Mouse (Mus musculus) thymus, postnatal 25 days (tissue): ENCODE data around the gene Braf.
"Not testable (repeated sequence)": the region's sequence is repeated elsewhere in the genome, so short reads cannot be mapped to it uniquely, and the experiment has no call there.

Experiments used
- DNase-seq: peaks from one replicate; pipeline ENCODE4 v3.0.0; 2022

The Braf gene

DNA sequence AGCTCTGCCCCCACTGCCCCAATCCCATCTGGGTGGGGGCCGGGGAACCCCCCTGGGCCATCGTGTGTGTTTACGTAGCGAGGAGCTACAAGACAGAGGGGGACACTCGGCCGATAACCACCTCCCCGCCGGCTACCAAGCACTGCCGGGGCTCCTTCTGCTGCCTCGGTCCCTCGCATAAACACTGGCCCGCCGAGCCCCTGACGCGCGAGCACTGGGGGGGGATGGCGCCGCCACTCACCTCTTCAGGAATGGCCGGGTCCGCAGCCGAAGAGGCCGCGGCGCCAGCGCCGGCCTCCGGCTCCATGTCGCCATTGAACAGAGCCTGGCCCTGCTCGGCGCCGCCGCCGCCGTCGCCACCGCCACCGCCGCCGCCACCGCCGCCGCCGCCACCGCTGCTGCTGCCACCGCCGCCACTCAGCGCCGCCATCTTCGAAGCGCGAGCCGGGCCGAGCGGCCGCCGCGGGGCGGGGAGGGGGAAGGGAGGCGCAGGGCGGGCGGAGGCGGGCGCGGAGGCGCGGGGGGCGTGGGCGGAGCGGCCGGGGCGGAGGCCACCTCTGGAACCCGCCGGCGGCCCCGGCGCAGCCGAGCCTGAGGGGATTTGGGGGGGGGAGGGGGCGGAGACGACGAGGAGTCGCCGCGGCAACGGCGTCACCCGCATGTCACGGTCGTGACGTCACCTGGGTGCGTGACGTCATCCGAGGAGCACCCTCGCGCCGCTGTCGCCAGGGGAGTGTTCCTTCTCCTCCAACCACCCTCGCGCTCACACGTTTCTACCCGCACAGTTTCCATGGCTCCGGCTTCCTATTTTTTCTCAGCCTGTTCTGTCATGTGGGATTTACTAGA is at the start of gene Braf:
Gene Braf, minus strand, starts transcription at position 598 of the 846 bp plus-strand sequence.
- peak; percentile 78 for DNase-seq

DNA sequence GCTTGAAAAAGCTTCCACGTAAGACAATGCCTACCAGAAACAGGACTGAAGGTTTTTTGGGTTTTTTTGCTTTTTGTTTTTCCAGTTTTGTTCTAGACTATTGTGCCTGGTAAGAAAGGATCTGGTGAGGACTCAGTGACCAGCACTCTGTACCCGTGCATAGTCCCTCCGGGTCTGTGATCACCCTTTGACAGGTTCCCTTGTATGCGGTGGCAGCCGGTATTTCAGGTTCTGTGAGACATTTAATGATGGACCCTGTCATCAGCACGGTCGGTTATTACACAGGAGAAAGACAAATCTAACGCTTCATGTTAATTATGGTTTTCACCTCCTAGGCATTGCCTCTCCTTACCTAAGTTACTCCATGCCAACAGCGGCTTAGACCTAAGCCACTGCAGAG is 49.8 kb upstream of the Braf start:
- no peak for DNase-seq

DNA sequence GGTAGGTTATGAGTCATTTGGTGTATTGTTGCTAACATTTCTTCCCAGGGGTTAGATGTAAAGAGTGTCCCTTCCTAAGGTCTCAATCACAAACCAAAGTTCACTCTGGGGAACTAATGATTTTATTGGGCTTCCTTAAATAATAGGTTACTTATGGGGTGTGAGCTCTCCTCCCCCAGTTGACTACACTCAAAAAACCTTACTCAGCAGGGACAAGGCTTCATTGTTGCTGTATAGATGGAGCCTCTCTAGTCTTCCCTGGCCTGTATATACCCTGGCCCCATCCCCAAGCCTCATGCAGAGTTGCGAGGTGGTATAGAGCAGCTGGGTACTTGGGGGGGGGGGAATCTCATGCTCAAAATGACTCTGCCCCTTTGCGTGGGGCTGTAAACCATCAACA is 32.0 kb upstream of the Braf start:
- no peak for DNase-seq

DNA sequence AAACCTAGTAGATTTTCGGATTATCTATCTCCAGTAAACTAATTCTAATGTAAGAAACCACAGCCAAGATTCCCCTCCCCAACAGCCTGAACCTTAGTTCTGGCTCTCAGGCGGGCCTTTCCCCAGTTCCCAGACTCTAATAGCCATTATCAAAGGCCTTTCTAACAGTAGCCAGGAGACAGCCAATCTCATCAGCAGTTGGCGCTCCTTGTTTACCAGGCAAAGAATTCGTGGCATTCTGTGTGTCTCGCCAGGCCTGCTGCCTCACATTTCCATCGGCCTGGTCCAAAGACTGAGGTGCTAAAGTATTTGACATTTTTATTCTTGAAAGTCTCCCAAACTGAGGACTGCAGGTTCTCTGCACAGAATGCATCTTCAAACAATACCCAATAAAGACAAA is 24.6 kb upstream of the Braf start:
- no peak for DNase-seq

DNA sequence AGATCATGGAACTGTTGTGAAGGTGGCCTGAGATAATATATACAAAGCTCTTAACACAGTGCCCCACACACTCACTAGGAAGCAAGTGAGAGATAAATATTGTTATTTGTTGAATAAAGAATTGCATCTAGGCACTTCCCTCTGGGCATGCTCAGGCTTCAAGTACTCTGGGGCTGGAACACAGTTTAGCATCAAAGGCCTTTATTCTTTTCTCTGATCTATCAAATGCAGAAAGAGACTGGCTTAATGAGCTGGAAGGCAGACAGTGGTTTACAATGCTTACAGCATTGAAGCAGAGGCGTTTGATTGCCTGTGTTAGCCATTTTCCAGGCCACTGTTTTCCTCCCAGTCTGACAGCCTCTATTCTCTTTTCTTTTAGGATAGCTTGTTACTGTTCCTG is 21.8 kb upstream of the Braf start:
- no peak for DNase-seq

DNA sequence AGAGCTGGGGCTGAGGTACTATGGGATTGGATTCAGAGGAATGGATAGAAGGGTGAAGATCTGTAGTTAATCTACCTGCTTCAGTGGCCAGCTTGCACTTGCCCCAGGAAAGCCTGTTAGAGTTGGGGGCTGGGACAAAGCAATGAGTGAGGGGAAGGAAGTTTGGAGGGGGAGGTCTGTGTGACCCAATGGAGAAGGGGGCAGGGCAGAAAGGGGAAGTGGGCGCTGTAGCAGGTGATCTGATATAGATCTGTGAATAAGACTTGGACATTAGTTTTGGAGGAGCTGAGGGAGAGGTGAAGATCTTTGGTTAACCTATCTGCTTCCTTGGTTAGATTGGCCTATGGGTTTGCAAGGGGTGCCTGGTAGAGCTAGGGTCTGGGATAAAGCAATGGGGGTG is 20.2 kb upstream of the Braf start:
- no peak for DNase-seq

DNA sequence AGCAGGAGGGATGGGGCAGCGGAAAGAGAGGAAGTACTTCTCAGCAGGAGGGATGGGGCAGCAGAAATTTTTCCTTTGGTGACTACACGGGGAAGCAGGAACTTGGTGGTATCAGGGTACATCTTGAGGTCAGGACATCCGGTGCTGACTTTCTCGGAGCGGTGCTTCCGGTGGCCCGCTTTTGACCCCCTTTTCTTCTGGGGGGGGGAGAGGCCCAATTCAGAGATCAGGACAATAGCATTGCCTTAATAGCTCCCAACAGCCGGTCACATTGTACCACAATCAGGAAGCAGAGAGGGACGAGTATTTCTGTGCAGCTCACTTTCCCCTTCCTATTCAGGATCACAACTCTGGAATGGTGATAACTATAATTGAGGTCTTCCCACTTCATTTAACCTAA is 14.4 kb upstream of the Braf start:
- not testable (repeated sequence) for DNase-seq

DNA sequence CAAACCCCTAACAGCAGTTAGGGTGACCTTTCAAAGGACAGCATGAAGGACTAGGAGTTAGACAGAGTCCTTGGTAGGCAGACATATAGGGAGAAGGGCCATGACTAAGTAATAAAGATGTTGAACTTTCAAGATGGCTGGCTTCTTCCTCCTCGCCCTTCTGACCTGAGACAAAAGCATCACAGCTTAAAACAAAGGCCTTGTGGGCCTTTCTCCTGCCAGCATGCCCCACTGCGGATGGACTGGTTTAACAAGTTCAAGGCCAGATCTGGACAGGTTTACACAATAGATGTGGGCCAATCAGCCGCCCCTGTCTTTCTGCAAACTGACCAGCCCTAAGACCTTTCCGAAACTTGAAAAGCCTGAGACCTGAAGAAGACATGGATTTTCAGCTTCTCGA is 2.8 kb upstream of the Braf start:
- no peak for DNase-seq

DNA sequence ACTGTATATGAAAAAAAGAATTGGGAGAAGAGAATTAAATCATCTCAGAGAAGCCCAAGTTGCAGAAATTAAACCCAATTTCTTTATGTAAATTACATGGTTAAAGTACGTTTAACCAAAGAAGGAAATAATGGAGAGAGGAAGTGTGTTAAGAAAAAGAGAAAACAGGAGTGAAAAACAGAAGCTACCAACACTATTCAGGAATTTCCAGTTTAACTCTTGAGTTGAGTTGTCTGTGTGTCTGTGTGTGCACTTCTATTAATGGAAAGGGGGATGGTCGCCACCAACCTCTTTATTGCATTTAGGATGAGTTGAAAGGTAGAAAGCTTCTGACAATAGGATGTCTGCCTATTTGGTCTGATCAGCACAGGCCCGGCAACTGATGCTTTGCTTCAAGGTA is 886 bp upstream of the Braf start:
- no peak for DNase-seq

DNA sequence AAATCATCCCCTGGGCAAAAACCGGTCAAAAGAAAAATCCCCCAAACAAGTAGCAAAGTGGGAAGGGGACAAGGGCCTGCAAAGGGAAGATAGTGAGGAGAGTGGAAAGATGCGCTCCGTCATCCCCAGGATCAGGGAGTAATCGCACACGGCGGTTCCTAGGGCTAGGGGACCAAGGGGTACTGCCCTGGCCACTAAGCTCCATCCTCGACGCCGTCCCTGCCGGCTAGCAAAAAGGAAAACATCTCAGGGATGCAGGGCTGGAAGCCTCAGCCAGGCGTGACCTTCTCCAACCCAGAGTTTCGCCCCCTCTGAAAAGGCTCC is 759 bp downstream of the Braf start:
- no peak for DNase-seq

DNA sequence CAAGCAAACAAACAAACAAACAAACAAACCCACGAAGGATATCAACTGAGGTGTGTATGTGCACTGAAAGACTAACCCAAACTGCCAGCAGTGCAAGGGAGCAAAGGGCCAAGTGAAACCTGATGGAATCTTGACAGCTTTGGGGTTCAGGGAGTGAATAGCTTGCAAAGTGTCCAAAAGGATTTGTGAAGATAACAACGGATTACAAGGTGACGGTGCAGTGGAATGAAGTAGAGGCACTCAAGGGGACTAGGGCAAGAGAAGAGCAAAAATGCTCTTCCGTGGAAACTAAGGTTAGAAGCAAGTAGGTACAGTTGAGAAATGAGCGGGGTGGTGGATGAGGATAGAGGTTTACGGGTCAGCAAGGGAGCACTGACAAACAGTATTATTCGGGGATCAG is 1.2 kb downstream of the Braf start:
- DNase-seq: peak; percentile 5

DNA sequence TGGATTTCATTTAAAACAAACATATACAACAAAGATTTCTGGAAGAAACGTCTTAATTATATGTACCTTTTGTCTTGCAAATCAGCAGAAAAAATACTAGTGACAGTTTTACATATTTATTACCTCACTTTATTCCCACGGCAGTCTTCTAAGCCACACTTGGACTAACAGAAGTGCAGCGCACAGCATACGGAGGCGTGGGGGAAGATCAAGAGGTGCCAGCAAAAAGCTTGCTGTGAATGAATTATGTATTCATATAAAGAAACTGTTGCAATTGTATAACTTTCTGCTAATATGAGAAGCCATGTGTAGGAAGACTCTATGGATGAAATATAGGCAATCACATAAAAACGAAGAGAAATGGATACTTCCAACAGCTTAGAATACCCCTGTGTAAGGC is 6.7 kb downstream of the Braf start:
- DNase-seq: no peak

DNA sequence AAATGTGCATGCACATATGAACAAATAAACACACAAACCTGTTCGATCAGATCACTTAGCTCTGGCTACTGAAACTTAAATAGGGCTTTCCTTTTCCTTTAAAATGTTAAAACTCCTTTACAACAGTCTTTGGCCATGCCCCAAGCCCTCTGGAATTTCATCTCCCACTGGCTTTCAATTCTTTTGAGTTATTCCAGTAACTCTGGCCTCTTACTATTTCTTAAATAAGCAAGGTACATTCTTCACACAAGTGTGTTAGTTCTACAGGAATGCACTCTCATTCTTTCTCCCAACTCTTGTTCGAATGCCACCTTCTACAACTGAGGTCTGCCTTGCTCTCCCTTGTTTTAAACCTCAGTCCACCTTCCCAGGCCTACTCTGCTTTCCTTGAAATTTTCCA is 8.2 kb downstream of the Braf start:
- no peak for DNase-seq

DNA sequence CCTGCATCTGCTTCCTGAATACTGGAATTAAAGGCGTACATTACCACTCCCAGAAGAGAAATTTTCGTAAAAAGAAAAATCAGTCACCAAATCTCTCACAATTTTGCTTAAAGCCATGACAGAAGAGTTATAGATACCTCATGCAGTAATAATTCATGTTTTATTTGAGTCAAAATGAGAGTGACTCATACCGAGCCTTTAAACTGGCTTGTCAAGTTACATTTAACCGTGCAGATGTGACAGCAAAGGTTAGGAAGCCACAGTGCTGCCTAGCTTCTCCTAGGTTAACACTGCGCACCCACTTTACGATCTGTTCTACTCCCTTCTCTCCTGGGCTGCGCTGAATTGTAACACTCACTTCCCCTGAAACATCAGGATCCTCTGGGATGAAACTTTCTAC is 10.9 kb downstream of the Braf start:
- no peak for DNase-seq

DNA sequence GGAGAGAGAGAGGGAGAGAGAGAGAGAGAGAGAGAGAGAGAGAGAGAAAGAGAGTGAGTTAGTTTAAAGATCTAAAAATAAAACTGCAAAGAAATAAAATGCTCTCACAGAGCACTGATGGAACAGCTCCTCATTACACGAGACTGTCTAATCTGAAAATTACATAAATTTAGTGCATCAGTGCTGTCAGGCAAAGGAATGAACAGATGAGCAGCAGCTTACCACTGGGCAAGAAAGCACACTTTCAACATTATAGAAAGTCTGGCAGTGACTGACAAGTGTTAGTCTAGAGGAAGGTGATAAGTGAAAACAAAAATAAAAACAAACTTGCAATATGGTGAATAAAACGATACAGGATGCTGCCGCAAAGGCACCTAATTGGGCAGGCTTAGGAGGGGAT is 11.9 kb downstream of the Braf start:
- no peak for DNase-seq

DNA sequence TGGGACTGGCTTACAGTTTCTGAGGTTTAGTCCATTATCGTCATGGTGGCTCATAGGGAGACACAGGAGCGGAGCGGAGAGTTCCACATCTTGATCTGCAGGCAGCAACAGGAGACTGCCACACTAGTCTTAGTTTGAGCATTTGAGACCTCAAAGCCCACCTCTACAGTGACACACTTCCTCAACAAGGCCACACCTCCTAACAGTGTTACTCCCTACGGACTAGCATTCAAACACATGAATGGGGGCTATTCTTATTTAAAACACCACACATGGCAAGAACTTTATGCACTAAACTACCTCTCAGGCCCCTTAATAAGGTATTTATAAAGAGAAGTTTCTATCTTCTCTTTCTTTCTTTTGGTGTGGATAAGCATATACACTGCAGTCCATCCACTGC is 19.6 kb downstream of the Braf start:
- DNase-seq: no peak

DNA sequence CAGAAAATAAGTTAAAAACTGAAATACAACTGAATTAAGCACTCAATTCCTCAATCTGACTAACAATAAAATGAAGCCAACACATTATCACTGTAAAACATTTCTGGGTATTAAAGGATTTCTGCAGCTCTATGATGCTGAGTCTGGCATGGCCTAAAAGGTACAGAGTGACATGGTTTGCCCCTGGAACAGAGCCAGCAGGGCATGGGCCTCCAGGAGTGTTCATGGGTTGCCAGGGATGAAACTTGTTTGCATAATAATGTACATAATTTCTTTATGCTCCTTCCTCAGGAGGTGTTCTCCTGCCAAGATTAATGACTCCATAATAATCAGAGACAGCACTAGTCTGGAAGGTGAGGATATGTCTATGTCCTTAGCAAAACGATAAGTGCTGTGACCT is 32.1 kb downstream of the Braf start:
- no peak for DNase-seq

DNA sequence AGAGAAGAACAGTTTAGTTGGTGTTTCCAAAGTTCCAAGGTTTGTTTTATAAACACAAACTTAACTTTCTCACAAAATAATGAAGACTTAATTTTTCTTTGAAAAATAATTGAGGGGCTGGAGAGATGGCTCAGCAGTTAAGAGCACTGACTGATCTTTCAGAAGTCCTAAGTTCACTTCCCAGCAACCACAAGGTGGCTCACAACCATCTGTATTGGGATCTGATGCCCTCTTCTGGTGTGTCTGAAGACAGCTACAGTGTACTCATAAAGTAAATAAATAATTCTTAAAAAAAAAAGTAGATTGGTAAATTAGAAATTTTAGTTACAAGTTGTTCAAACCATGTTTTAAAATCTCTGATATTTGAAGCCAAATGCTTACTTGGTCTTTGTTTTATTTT is 38.4 kb downstream of the Braf start:
- not testable (repeated sequence) for DNase-seq

DNA sequence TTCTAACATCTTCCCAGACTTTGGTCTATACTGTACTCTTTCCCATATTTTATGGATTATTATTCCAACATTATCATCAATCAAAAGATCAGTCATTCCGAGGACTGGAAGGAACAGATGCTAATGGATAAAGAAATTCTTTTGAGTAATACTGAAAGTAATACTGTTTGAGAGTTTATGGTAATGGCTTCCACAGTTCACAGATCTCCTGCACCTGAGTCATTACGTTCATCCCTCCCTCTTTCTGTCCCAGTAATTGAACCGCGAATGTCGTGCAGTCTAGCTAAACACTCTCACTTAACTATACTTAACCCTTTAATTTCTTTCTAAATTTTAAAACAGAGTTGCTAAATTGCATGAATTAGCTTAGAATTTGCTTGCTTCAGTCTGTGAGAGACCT is 43.5 kb downstream of the Braf start:
- DNase-seq: no peak

DNA sequence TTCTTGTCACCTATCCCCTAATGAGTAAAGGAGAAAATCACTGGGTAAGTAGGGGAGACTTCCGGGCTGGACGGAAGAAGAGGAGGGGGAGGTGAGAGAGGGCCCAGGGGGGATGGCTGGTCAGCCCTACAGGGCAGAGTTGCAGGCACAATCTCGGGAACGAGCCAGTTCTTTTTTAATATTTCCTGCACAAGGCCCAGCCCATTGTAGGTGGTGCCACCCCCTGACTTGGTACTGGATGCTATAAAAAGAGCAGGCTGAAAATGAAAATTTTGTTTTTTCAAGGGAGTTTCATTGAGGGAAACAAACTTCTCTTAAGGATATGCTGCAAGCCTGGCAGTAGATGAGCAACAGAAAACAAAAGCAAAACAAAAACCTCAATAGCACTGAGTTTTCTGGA is 44.7 kb downstream of the Braf start:
- no peak for DNase-seq

DNA sequence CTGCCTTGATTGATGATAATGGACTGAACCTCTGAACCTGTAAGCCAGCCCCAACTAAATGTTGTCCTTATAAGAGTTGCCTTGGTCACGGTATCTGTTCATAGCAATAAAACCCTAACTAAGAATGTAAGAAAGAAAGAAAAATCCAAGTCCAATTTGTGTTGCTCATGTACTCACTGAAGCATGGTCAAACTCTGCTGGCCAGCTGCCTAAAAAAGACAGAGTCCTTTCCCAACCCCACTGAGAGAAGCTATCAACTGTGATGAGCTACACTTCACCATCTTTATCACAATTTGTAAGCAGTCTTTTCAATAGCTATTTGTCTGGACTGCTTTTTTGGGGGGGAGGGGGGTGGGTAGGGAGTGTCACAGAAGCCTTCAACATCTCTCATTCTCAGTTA is 47.0 kb downstream of the Braf start:
- DNase-seq: no peak

DNA sequence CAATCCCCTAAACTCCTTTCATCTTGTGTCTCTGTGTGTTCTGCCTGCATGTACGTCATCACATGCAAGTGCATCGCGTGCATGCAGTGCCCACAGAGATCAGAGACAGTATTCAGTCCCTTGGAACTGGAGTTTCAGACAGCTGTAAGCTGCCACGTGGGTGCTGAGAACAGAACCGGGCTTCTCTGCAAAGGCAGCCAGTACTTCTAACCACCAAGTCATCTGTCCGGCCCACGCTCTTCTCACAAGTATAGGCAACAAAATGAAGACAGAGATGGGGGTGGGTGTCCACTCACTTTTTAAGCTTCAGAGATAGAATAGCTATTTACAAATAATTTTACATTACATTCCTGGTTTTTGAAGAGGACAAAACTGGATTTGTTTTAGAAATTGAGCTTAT is 50.2 kb downstream of the Braf start:
- DNase-seq: no peak

DNA sequence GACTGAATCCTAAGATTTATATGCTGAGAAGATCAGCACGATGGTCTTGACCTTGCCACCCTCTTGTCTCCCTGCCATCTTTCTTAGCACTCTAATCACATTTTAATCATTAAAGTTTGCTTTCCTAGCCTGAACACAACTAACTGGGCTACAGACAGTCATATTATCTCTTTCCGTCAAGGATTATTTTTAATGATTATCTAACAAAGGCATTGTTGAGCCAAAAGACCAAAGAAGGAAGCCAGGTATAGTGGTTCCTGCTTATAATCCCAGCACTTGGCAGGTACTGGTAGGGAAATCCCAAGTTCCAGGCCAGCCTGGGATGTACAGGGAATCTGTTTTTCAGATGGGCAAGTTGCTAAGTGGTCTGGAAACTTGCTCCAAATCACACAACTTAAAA is 114.0 kb downstream of the Braf start:
- no peak for DNase-seq

DNA sequence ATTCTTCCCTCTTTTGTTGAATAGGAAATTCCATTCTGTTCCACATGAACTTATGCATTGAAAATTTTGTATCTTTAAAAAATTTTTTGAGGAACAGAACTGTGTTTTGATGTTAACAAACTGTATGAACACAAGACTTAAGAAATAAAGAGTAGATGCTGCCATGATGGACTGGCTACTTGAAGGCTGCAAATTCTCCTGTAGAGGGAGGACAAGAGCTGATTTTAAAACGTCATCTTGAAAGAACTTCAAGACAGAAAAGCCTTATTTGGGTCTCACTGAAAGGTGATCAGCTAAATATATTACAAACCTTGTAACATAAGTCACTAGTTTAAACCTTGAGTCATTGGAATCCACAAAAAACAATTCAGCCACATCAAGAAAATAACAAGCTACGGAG is 115.1 kb downstream of the Braf start:
- no peak for DNase-seq

DNA sequence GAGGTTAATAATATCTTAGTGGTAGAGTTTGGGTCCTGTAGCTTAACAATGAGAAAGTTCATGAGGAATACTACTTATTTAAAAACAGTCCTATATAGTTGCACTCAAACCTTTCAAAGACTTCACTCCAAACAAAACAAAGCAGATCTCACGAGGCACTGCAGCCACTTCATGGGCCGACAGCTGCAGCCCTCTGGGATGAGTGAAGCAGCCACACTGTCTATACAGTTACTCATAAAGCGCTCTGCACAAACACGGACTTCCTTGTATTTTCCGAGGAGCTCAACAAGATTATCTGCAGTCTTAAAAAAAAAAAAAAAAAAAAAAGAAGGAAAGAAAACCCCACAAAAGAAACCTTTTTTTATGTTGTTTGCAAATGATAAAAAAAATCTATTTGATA is 117.9 kb downstream of the Braf start:
- DNase-seq: no peak

DNA sequence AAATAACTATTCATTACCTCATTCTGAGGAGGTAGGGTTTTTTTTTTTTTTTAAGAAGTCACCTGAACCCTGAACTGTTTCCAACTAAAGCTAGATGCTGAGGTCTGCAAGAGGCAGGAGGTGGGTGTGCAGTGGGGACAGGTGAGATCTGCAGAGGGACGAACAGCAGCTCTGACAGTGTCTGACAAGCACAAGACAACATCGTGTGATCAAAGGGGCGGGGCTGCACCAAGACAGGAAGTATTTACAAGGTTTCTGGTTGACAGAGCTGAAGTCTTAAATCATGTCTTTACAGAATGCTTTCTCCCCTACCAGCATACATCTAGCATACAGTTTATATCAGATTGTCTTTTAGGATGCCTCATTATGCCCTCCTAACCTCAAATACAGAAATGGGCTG is 118.4 kb downstream of the Braf start:
- peak; percentile 37 for DNase-seq
